Mouse (Mus musculus): Measurements from ENCODE around the gene Rnf215. TPM values are rescaled to one million over a fixed set of nuclear protein-coding genes. Genes with fewer than 3 reads are reported as not detected.
"Not testable (repeated sequence)": the region's sequence is repeated elsewhere in the genome, so short reads cannot be mapped to it uniquely, and the experiment has no call there.

Rnf215 gene
- polyA plus RNA-seq, 1 experiment = 9.1 TPM

DNA sequence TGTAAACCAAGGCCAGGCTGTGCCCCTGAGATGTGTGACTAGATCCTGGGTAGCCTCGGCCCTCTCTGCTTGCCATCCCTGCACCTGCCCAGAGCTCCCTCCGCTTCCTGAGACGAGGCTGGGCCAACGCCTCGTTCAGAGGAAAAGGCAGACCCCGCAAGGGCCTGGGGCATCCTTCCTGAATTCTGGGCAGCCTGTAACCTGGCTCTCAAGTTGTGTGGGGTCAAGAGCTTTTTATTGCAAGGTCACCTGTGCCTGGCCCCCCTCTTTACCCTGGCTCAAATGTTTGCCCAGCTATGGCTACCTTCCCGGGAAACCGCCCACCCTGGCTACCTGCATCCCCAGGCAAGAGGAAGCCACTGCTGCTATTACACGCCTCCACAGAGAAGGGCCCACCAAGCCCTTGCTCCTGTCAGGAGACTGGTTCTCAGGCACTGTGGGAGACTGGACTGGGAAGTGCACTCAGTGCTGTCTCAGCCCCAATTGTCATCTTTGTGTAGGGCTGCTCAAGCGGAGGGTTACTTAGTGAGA is 37.8 kb upstream of the Rnf215 start:
- H3K27me3 ChIP-seq (replicated peaks) = no peaks in the 10 kb centered on the region
- TF ChIP-seq GATA1 (IDR thresholded peaks at IDR 0.05; ENCODE audit: borderline replicate concordance, low read length) = no peak
- TF ChIP-seq FLI1 (IDR thresholded peaks at IDR 0.05; ENCODE audit: low read length) = no peak
- peaks cover 64% of the 10 kb centered on the region for H3K4me1 ChIP-seq
- H3K4me3 ChIP-seq (replicated peaks) = peak overlapping the region; percentile 94
- peaks cover 55% of the 10 kb centered on the region for H3K36me3 ChIP-seq (replicated peaks; ENCODE audit: low read length)
- peaks cover 2% of the 10 kb centered on the region for H3K9me3 ChIP-seq

DNA sequence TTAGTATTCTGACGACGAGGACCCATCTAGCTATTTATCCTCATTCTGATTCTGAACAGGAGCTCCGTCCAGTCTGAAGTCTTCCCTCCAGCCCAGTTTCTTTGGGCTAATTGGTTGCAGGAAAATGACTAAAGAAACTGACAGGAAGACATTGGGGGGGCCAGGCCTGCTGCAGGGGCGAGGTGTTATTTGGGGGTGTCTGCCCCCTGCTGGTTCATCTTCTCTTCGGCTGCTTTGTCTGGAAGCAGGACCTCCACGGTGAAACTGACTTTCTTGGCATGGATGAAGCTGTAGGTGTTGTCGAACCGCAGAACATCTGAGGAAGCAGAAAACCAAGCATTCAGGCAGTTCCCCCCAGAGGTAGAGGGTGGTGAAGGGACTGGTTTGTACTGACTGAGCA is 36.9 kb upstream of the Rnf215 start:
- Histone ChIP-seq H3K27me3 (replicated peaks) (no peaks in the 10 kb centered on the region), H3K36me3 (replicated peaks; ENCODE audit: low read length) (peaks cover 56% of the 10 kb centered on the region), H3K9me3 (no peaks in the 10 kb centered on the region), H3K4me1 (peaks cover 69% of the 10 kb centered on the region), H3K4me3 (replicated peaks) (no peak overlapping the region)
- TF ChIP-seq FLI1 (IDR thresholded peaks at IDR 0.05; ENCODE audit: low read length) (no peak), GATA1 (IDR thresholded peaks at IDR 0.05; ENCODE audit: borderline replicate concordance, low read length) (no peak)

DNA sequence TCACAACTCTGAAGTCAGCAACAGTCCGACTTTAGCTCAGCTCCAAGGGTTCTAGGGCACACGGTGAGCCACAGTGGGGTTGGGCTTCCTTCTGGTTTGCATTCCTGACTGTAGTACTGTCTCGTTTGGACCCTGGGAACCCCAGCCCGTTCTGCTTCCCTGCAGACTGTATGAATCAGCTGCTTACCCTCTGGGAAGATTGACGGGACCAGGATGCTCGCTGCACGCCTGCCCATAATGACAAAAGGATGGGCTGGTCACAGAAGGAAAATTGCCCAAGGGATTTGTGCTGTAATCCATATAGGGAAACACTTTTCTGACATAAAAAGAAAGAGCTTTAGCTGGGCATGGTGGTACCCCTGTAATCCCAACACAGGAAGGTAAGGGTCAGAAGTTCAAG is 36.2 kb upstream of the Rnf215 start:
- Histone ChIP-seq H3K27me3 (replicated peaks) (no peaks in the 10 kb centered on the region), H3K4me3 (replicated peaks) (no peak overlapping the region), H3K9me3 (no peaks in the 10 kb centered on the region), H3K36me3 (replicated peaks; ENCODE audit: low read length) (peaks cover 56% of the 10 kb centered on the region), H3K4me1 (peaks cover 64% of the 10 kb centered on the region)
- no peak for TF ChIP-seq GATA1 (IDR thresholded peaks at IDR 0.05; ENCODE audit: borderline replicate concordance, low read length)
- TF ChIP-seq FLI1 (IDR thresholded peaks at IDR 0.05; ENCODE audit: low read length) = no peak

DNA sequence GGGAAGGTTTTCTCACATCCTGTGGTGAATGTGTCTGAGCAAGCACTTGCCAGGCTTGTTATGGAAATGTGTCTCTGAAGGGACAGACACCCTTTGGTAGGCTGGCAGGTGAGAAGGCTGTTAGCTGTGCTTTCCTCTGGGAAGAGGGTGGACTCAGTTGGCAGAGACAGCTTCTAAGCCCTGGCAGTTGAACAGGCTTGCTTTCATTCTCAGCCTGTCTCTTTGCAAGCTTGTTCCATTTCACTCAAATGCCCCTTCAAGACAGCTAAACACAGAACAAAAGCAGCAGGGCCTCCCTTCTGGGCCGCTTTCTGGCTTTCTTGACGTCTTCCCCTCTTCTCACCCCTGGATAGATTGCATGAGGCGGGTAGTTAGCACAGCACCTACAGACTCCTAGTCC is 35.6 kb upstream of the Rnf215 start:
- Histone ChIP-seq H3K4me3 (replicated peaks) (no peak overlapping the region), H3K36me3 (replicated peaks; ENCODE audit: low read length) (peaks cover 53% of the 10 kb centered on the region), H3K27me3 (replicated peaks) (no peaks in the 10 kb centered on the region), H3K9me3 (no peaks in the 10 kb centered on the region), H3K4me1 (peaks cover 58% of the 10 kb centered on the region)
- TF ChIP-seq GATA1 (IDR thresholded peaks at IDR 0.05; ENCODE audit: borderline replicate concordance, low read length) (no peak), FLI1 (IDR thresholded peaks at IDR 0.05; ENCODE audit: low read length) (no peak)

DNA sequence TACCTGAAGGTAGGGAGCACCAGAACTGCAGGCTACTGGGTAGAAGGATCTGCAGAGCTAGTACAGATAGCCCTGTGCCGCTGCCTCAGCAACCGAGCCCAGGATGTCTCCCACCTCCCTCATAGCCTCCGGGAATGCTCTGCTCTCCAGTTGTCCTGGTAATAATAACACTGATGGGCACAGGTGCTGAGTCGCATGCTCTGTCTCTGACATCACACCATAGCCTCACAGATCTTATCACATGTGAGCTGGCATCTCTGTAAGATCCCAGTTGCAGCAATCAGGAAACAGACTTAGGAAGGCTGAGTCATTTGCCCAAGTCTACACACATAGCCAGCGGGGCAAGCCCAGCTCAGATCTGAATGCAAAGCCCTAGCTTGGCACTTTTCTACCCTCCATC is 33.2 kb upstream of the Rnf215 start:
- Histone ChIP-seq H3K9me3 (no peaks in the 10 kb centered on the region), H3K4me1 (peaks cover 42% of the 10 kb centered on the region), H3K4me3 (replicated peaks) (no peak overlapping the region), H3K27me3 (replicated peaks) (no peaks in the 10 kb centered on the region), H3K36me3 (replicated peaks; ENCODE audit: low read length) (peaks cover 75% of the 10 kb centered on the region)
- TF ChIP-seq FLI1 (IDR thresholded peaks at IDR 0.05; ENCODE audit: low read length) = no peak
- no peak for TF ChIP-seq GATA1 (IDR thresholded peaks at IDR 0.05; ENCODE audit: borderline replicate concordance, low read length)

DNA sequence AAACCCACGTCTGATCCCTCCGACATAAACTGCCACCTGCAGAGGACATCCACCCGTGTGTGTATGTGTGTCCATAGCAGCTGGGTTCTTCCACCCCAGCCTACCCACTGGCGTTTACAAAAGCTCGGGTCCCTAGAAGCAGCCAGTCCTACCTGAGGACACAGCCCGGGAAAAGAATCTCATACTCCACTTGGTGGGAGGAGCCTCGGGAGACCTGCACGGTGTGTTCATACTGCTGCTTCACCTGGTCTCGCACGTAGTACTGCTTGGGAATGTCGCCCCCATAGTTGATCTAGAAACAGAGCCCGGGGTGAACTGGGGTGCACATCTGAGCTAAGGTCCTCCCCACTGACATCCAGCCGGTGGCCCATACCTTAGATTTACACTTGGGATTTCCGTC is 31.5 kb upstream of the Rnf215 start:
- Histone ChIP-seq H3K36me3 (replicated peaks; ENCODE audit: low read length) (peaks cover 83% of the 10 kb centered on the region), H3K27me3 (replicated peaks) (no peaks in the 10 kb centered on the region), H3K4me1 (peaks cover 28% of the 10 kb centered on the region), H3K4me3 (replicated peaks) (no peak overlapping the region), H3K9me3 (no peaks in the 10 kb centered on the region)
- TF ChIP-seq FLI1 (IDR thresholded peaks at IDR 0.05; ENCODE audit: low read length) (no peak), GATA1 (IDR thresholded peaks at IDR 0.05; ENCODE audit: borderline replicate concordance, low read length) (no peak)

DNA sequence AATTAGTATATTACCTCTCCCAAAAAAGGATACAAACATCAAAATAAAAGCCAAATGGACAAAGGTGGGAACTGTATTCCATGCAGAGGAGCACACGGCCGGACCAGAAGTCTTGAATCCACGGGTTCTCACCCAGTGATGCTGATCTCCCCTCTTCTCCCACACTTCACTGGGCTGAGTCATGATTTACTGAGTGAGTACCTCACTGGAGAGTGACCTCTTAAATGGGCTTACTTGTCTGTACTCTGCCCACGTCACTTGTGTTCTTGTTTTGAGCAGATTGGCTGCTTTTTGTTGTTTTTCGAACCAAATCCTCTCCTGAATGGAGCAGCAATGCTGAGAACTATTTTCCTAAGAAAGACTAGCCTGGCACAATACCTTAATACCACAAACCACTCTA is 30.0 kb upstream of the Rnf215 start:
- H3K4me1 ChIP-seq = peaks cover 19% of the 10 kb centered on the region

DNA sequence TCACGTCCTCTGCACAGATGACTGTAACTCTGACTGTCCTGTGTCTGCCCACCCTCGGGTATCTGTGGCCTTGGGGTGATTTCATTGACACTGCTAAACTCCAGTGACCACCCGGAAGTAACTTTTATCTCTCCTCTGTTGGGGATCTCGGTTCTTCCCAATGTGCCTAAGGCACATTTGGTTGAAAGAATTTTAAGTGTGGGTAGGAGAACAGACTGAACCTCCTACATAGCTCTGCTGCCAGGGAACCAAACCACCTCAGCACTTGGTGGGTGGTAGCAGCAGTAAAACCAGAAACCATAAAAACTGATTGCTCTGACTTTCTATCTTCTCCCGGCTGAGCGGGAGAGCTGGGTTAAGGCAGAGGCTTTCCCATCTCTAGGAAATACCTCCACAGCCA is 29.6 kb upstream of the Rnf215 start:
- Histone ChIP-seq H3K9me3 (no peaks in the 10 kb centered on the region), H3K36me3 (replicated peaks; ENCODE audit: low read length) (peaks cover 83% of the 10 kb centered on the region), H3K4me3 (replicated peaks) (no peak overlapping the region), H3K27me3 (replicated peaks) (no peaks in the 10 kb centered on the region), H3K4me1 (peaks cover 19% of the 10 kb centered on the region)
- TF ChIP-seq GATA1 (IDR thresholded peaks at IDR 0.05; ENCODE audit: borderline replicate concordance, low read length) = no peak
- no peak for TF ChIP-seq FLI1 (IDR thresholded peaks at IDR 0.05; ENCODE audit: low read length)

More for the DNA sequence above, 30.0 kb upstream of the Rnf215 start:
- TF ChIP-seq FLI1 (IDR thresholded peaks at IDR 0.05; ENCODE audit: low read length) (no peak), GATA1 (IDR thresholded peaks at IDR 0.05; ENCODE audit: borderline replicate concordance, low read length) (no peak)
- H3K4me3 ChIP-seq (replicated peaks) = no peak overlapping the region
- H3K27me3 ChIP-seq (replicated peaks) = no peaks in the 10 kb centered on the region
- peaks cover 82% of the 10 kb centered on the region for H3K36me3 ChIP-seq (replicated peaks; ENCODE audit: low read length)
- H3K9me3 ChIP-seq = no peaks in the 10 kb centered on the region

DNA sequence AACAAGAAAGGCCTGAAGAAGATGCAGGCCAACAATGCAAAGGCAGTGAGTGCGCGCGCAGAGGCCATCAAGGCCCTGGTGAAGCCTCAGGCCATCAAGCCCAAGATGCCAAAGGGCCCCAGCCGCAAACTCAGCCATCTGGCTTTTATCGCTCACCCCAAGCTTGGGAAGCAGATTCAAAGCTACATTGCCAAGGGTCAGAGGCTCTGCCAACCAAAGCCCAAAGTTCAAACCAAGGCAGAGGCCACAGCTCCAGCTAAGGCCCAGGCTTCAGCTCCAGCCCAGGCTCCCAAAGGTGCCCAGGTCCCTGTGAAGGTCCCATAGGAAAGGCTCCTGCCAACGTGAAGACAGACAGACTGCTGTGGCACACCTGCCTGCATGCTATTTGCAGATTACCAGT is 27.1 kb upstream of the Rnf215 start:
- H3K4me3 ChIP-seq (replicated peaks); H3K27me3 ChIP-seq (replicated peaks); H3K4me1 ChIP-seq; H3K9me3 ChIP-seq: not testable (repeated sequence)
- H3K36me3 ChIP-seq (replicated peaks; ENCODE audit: low read length) = peaks cover 89% of the 10 kb centered on the region

DNA sequence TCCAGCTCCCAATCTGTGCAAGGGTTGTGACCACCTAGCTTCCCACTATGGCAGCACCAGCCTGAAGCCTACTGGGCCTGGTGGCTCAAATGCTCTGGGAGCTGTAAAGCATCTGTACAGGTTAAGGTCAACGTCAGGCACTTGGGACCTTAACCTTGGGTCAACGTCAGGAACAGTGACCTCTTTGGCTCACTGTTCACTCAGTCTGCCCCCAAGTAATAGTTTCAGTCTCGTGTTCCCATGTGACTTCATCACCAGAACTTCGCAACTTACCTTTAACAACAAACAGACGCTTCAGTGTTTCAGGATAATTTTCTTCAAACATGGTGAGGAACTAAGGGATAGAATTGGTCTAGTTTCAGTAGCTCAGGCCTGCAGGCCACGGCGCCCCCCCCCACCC is 26.3 kb upstream of the Rnf215 start:
- Histone ChIP-seq H3K4me3 (replicated peaks) (no peak overlapping the region), H3K4me1 (peaks cover 16% of the 10 kb centered on the region), H3K36me3 (replicated peaks; ENCODE audit: low read length) (peaks cover 89% of the 10 kb centered on the region), H3K27me3 (replicated peaks) (no peaks in the 10 kb centered on the region), H3K9me3 (no peaks in the 10 kb centered on the region)
- no peak for TF ChIP-seq GATA1 (IDR thresholded peaks at IDR 0.05; ENCODE audit: borderline replicate concordance, low read length)
- no peak for TF ChIP-seq FLI1 (IDR thresholded peaks at IDR 0.05; ENCODE audit: low read length)

DNA sequence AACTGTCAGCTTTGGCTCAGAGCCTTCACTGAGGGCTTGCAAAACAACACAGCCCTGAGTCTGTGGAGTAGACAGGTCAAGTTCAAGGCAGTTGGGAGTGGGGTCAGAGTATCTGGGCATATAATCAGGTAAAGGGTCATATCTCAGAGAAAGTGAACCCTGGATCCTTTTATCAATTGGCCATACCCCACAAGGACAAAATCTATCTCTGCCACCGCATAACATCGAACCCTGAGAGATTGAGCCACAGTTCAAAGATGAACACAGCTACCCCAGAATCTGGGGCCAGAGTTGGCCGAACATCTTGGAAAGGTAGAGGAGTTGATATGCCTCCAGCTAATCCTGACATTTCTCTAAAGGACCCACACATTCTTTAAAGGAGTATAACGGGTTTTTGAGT is 23.0 kb upstream of the Rnf215 start:
- Histone ChIP-seq H3K36me3 (replicated peaks; ENCODE audit: low read length) (peaks cover 81% of the 10 kb centered on the region), H3K9me3 (no peaks in the 10 kb centered on the region)
- TF ChIP-seq FLI1 (IDR thresholded peaks at IDR 0.05; ENCODE audit: low read length) = no peak
- no peak for TF ChIP-seq GATA1 (IDR thresholded peaks at IDR 0.05; ENCODE audit: borderline replicate concordance, low read length)

More for the DNA sequence above, 23.0 kb upstream of the Rnf215 start:
- no peak overlapping the region for H3K4me3 ChIP-seq (replicated peaks)
- H3K27me3 ChIP-seq (replicated peaks) = no peaks in the 10 kb centered on the region
- H3K4me1 ChIP-seq = peaks cover 33% of the 10 kb centered on the region
